Mouse (Mus musculus) thymus, adult 2 months (tissue): ENCODE measurements at regions not wholly inside any gene's neighbourhood (a gene's known extent, or its start where the extent isn't known, plus 50 kb on each side); places are given as distances from the start of the nearest gene placed in this dataset.
"Not testable (repeated sequence)": the region's sequence is repeated elsewhere in the genome, so short reads cannot be mapped to it uniquely, and the experiment has no call there.

Experiments
- CTCF ChIP-seq: fragments of 200-500 bp; IDR thresholded peaks from 2 replicates; pipeline ENCODE4 v1.5.1; 2012; ENCODE audit warnings: mild to moderate bottlenecking, control low read depth, low read length, moderate library complexity, borderline replicate concordance; ENCODE audit not compliant: control insufficient read depth, poor library complexity, insufficient read depth; ENCODE audit errors: extremely low read depth
- POLR2A ChIP-seq: fragments of 200-500 bp; IDR thresholded peaks from 2 replicates; pipeline ENCODE4 v1.6.1; 2012; ENCODE audit warnings: mild to moderate bottlenecking, low read length, control low read depth, moderate library complexity; ENCODE audit not compliant: control insufficient read depth, poor library complexity, insufficient read depth; ENCODE audit errors: extremely low read depth

DNA sequence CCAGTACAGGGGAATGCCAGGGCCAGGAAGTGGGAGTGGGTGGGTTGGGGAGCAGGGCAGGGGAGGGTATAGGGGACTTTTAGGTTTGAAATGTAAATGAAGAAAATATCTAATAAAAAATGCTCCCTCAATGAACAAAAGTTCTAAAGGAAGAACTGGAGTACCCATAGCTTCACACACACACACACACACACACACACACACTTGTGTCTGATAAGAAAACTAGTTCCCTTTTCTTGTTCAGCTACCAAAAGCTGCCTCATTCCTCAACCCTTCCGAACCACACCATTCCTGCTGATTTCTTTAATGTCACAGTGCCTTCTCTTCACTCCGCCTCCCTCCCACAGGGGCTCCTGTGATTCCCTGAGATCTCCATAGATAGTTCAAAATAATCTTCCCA is 85.3 kb upstream of the Zfp637 start:
- TF ChIP-seq CTCF, POLR2A: not testable (repeated sequence)
